Mouse (Mus musculus) bone marrow macrophage, adult 2 months (primary cell): Measurements from ENCODE around the gene Ifih1.

Experiments used
- CTCF ChIP-seq: IDR thresholded peaks from 2 replicates; pipeline ENCODE4 v1.5.1; 2012; ENCODE audit warnings: low read depth, mild to moderate bottlenecking, low read length, moderate library complexity
- POLR2A ChIP-seq: IDR thresholded peaks from 2 replicates; pipeline ENCODE4 v1.6.1; 2012; ENCODE audit warnings: mild to moderate bottlenecking, low read depth, low read length, borderline replicate concordance

DNA sequence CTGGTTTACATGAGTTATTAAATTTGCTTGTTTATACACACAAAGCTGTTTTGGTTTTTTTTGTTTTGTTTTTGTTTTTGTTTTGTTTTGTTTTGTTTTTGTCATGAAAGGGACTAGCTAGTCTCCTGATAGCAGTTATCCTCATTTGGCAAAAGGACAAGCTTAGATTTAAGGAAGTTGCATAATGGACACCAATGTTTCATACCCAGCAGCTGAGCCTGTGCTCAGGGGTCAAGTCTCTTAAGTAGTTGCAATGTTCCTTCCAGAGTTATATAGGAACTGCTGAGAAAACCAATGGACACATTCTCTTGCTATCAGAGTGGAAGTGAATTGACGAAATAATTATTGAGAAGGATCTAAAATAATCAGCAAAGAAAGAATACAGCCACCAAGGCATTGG lies 10.0 kb upstream of the Ifih1 start:
- TF ChIP-seq CTCF (no peak), POLR2A (no peak)
